Mouse (Mus musculus) lung, embryonic 14.5 days (tissue): ENCODE results near the gene Os9. TPM values are rescaled to one million over a fixed set of nuclear protein-coding genes. Genes with fewer than 3 reads are reported as not detected.

Experiments
- ATAC-seq: fragments of 200-750 bp; cut with Nextera tagmentation; 2 replicates; pipeline ENCODE4 v1.8.0; 2017; ENCODE audit warnings: mild to moderate bottlenecking, moderate TSS enrichment, moderate library complexity; ENCODE audit not compliant: insufficient read depth
- DNase-seq: peaks from one replicate; pipeline ENCODE4 v3.0.0-alpha.2; 2015
- H3K27ac ChIP-seq: fragments of 300-500 bp; sonication (generic); 2 replicates; pipeline ENCODE4 v1.5.1; 2014; ENCODE audit warnings: low read depth, mild to moderate bottlenecking, moderate library complexity
- H3K27me3 ChIP-seq: fragments of 300-500 bp; sonication (generic); 2 replicates; pipeline ENCODE4 v1.6.1; 2014; ENCODE audit warnings: low read length, control low read depth; ENCODE audit not compliant: insufficient read depth
- H3K36me3 ChIP-seq: fragments of 300-500 bp; sonication (generic); 2 replicates; pipeline ENCODE4 v1.6.1; 2014; ENCODE audit warnings: control low read depth; ENCODE audit not compliant: insufficient read depth
- H3K4me1 ChIP-seq: fragments of 300-500 bp; sonication (generic); 2 replicates; pipeline ENCODE4 v1.6.1; 2014; ENCODE audit warnings: antibody characterized with exemption, control low read depth; ENCODE audit not compliant: insufficient read depth
- H3K4me2 ChIP-seq: fragments of 300-500 bp; sonication (generic); 2 replicates; pipeline ENCODE4 v1.6.1; 2014; ENCODE audit warnings: mild to moderate bottlenecking
- H3K4me3 ChIP-seq: fragments of 300-500 bp; sonication (generic); 2 replicates; pipeline ENCODE4 v1.5.1; 2014; ENCODE audit warnings: low read depth, low read length
- H3K9ac ChIP-seq: fragments of 300-500 bp; sonication (generic); 2 replicates; pipeline ENCODE4 v1.6.1; 2014
- H3K9me3 ChIP-seq: fragments of 300-500 bp; sonication (generic); 2 replicates; pipeline ENCODE4 v1.6.1; 2016; ENCODE audit warnings: low read depth, low read length, control low read depth
- CTCF ChIP-seq: IDR thresholded peaks from 2 replicates; pipeline ENCODE4 v1.5.1; 2016; ENCODE audit warnings: antibody characterized with exemption, low read depth
- WGBS: fragments of 180-500 bp; shearing (Covaris S2); extraction: QIAGEN DNeasy Blood & Tissue Kit; methylation state at CpG from one replicate; pipeline ENCODE4 v1.1.7; 2014; 5-methylcytosine and 5-hydroxymethylcytosine counted together
- polyA plus RNA-seq: library from polyadenylated mRNA; unstranded; fragments of >200 nt; fragmentation: Nextera tagmentation; extraction: Ambion mirVana; gene quantifications from 2 replicates; pipeline ENCODE4 v1.2.1, GENCODE M21; 2014

Os9 gene
- polyA plus RNA-seq, 1 experiment from 2014 or later = 56.8 TPM

DNA sequence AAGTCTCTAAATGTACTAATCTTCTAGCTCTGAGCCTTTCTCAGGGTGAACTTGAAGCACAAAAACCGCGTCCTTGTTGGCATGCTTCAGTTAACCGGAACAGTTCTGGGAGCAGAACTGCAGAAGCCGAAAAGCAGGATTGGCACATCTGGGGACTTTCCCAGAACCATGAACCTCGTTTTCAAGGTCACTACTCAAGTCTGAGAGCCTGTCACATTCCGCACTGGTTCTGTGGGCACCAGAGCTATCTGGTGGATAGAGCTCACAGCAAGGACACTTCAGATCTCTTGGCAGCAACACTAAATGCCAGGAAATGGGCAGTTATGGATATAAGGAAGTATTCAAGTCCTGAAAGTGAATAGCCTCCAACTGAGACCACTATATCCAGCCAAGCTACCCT, 26.2 kb upstream of the Os9 start:
- Histone ChIP-seq H3K9me3 (no peaks in the 10 kb centered on the region), H3K4me3 (no peak overlapping the region), H3K9ac (no peak overlapping the region), H3K4me1 (no peaks in the 10 kb centered on the region), H3K27ac (no peak overlapping the region), H3K36me3 (no peaks in the 10 kb centered on the region), H3K4me2 (no peak overlapping the region), H3K27me3 (no peaks in the 10 kb centered on the region)
- ATAC-seq (no peak), DNase-seq (no peak)
- 79% methylated on average over 6 of the region's 6 CpGs for WGBS
- no peak for TF ChIP-seq CTCF

DNA sequence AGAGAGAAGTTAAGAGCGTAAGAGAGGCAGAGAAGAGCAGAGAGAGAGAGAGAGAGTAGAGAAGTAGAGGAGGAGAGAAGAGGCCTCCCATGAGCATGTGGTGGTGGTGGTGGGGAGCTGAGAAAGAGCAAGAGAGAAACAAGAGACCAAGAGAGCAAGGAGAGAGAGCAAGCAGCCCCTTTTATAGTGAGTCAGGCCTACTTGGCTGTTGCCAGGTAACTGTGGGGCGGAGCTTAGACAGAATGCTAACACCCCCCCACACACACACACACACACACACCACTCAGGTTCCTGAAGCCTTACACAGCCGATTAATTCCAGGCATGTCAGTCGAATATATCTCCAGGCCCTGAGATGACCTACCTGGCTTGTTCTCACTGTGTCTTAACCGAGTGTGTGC, 24.4 kb upstream of the Os9 start:
- ATAC-seq (no peak), DNase-seq (no peak)
- 73% methylated on average over 5 of the region's 5 CpGs for WGBS
- no peaks in the 10 kb centered on the region for H3K36me3 ChIP-seq
- no peaks in the 10 kb centered on the region for H3K27me3 ChIP-seq
- no peaks in the 10 kb centered on the region for H3K4me1 ChIP-seq
- TF ChIP-seq CTCF = no peak
- no peak overlapping the region for H3K9ac ChIP-seq
- H3K4me2 ChIP-seq = no peak overlapping the region
- no peaks in the 10 kb centered on the region for H3K9me3 ChIP-seq
- H3K27ac ChIP-seq = no peak overlapping the region
- H3K4me3 ChIP-seq = no peak overlapping the region

DNA sequence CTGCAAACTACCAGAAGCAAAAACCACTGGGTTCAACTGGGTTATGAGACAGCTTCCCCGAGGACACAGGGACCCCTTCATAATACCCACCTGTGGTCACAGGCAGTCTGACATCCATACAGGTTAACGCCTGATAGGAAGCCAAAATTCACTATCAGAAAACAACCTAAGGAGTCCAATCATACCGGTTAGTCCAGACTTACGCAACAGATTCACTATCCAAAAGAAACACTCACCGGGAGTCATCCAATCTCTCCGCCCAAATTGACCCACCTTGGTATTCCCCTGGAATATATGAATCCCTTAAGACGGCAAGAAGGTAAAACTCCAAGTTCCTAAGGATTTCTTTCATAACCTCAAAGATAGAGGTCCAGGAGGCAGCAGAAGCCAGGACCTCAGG, 23.6 kb upstream of the Os9 start:
- no peak overlapping the region for H3K9ac ChIP-seq
- no peak overlapping the region for H3K4me3 ChIP-seq
- no peak overlapping the region for H3K4me2 ChIP-seq
- TF ChIP-seq CTCF = no peak
- DNase-seq (no peak), ATAC-seq (no peak)
- no peaks in the 10 kb centered on the region for H3K36me3 ChIP-seq
- 86% methylated on average over 7 of the region's 7 CpGs for WGBS
- no peaks in the 10 kb centered on the region for H3K9me3 ChIP-seq
- H3K27ac ChIP-seq = no peak overlapping the region
- H3K27me3 ChIP-seq = no peaks in the 10 kb centered on the region
- no peaks in the 10 kb centered on the region for H3K4me1 ChIP-seq

DNA sequence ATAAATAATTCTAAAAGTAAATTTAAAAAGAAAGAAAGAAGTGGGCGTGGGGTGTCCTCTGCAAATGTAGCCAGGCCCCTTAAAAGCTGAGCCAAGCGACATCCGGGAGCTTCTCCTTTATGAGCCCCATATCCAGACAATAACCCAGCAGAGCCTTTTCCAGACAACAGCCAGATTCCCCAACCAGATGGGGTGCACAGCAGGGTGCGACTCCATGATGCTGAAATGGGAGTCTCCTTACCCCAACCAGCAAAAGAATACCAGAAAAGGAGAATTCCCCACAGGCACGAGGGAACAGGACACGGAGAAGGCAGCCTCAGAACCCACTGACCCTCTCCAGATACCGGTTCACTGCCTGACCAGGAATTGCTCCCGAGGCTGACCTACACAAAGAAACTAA, 22.3 kb upstream of the Os9 start:
- Histone ChIP-seq H3K36me3 (no peaks in the 10 kb centered on the region), H3K9ac (no peak overlapping the region), H3K9me3 (no peaks in the 10 kb centered on the region), H3K4me3 (no peak overlapping the region), H3K27ac (no peak overlapping the region), H3K27me3 (no peaks in the 10 kb centered on the region), H3K4me1 (no peaks in the 10 kb centered on the region), H3K4me2 (no peak overlapping the region)
- 84% methylated on average over 8 of the region's 8 CpGs for WGBS
- ATAC-seq (no peak), DNase-seq (no peak)
- TF ChIP-seq CTCF = no peak

DNA sequence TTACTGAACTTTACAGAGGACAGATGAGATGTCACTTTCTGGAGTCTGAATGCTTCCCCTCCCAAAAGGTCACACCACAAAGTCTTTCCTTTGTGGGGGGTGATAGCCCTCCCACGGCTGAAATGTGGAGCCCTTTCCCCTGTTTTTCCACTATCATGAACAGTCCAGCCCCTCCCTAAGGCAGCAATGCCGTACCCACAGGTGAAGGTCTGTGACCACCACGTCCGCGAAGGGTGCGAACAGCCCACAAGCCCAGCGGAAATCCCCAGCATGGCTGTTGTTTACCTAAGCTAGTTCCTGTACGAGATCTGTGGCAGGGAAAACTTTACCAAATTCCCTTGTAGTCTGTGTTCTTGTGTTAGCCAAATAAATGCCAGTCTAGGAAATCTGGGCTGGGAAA, 20.6 kb upstream of the Os9 start:
- Histone ChIP-seq H3K4me3 (no peak overlapping the region), H3K27me3 (no peaks in the 10 kb centered on the region), H3K9me3 (no peaks in the 10 kb centered on the region), H3K4me2 (no peak overlapping the region), H3K27ac (no peak overlapping the region), H3K36me3 (no peaks in the 10 kb centered on the region), H3K9ac (no peak overlapping the region), H3K4me1 (no peaks in the 10 kb centered on the region)
- 50% methylated on average over 8 of the region's 8 CpGs for WGBS
- no peak for DNase-seq
- no peak for TF ChIP-seq CTCF
- ATAC-seq = no peak

DNA sequence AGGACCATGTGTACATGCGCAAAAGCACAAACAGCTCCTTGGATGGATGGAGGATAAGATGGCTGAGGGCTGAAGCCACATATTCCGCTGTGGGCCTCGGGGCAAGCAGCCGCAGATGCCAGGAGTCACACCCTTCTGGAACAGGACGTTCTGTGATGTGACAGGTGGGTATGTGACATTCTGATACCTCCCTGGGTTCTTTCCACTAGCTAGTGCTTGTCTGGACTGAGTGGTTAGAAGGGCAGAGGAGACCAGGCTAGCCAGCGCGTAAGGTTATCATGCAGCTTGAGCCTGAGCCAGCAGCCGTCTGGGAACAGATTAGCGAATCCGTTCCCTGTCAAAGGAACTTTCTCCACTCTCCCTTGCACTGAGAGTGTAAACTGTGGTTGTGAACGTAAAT, 20.0 kb upstream of the Os9 start:
- WGBS = 68% methylated on average over 11 of the region's 11 CpGs
- Histone ChIP-seq H3K4me3 (no peak overlapping the region), H3K9ac (no peak overlapping the region), H3K36me3 (no peaks in the 10 kb centered on the region), H3K27ac (no peak overlapping the region), H3K9me3 (no peaks in the 10 kb centered on the region), H3K4me1 (no peaks in the 10 kb centered on the region), H3K4me2 (no peak overlapping the region), H3K27me3 (no peaks in the 10 kb centered on the region)
- no peak for DNase-seq
- no peak for ATAC-seq
- no peak for TF ChIP-seq CTCF

DNA sequence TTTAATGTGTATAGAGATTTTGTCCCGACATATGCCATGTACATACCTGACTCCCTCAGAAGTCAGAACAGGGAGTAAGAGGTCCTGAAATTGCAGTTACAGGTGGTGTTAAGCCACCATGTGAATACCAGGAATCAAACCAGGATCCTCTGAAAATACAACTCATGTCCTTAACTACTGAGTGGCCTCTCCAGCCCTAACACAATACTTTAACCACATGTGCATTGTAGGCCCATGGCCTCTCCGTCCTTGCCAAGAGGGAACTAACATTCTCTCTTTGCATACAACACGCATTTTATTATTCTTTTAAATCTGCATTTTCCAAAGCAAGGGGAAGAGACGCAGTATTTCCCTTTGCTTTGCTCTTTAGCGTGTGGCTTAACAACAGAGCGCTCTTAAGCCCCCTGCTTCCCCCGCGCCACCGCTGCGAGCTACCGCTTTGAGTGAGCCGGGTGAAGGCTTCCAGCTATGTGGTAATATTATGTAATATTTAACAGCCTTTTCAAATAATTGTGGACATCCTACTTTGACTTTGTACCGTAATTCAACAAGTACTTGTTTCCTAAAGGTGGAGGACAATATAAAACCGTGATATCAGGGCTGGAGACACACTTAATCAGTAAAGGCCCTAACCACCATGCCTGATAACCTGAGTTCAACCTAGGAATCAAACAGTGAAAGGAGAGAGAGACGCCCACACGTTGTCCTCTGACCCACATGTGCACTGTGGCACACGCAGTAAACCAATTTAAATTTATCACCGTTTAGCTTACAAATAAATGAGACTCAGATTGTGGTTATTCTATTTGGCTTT, 17.6 kb upstream of the Os9 start:
- Histone ChIP-seq H3K9ac (no peak overlapping the region), H3K4me1 (no peaks in the 10 kb centered on the region), H3K9me3 (no peaks in the 10 kb centered on the region), H3K27ac (no peak overlapping the region), H3K4me3 (no peak overlapping the region), H3K36me3 (no peaks in the 10 kb centered on the region), H3K4me2 (no peak overlapping the region), H3K27me3 (no peaks in the 10 kb centered on the region)
- WGBS = 75% methylated on average over 18 of the region's 18 CpGs
- no peak for DNase-seq
- no peak for ATAC-seq
- TF ChIP-seq CTCF = no peak

DNA sequence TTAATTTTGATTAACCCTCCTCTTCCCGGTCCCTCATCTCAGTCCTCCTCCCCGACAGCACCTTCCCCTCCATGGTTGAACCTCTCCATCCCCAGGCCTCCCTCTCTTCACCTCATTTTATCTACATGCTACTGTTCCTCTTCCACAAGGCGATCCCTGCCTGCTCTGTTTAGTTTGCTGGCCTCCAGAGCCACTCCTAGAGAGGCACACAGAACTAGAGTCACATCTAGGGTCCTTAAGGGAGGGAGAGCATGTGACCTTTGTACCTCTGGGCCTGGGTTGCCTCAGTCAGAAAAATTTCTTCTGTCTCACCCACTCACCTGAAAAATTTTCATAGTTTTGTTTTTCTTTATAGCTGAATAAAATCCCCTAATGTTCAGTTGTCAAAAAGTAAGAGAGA, 17.0 kb upstream of the Os9 start:
- no peaks in the 10 kb centered on the region for H3K4me1 ChIP-seq
- H3K4me3 ChIP-seq = no peak overlapping the region
- no peak overlapping the region for H3K27ac ChIP-seq
- H3K4me2 ChIP-seq = no peak overlapping the region
- H3K27me3 ChIP-seq = no peaks in the 10 kb centered on the region
- no peak overlapping the region for H3K9ac ChIP-seq
- WGBS = 58% methylated on average over 3 of the region's 3 CpGs
- TF ChIP-seq CTCF = no peak
- DNase-seq = no peak
- H3K36me3 ChIP-seq = no peaks in the 10 kb centered on the region
- ATAC-seq = no peak
- no peaks in the 10 kb centered on the region for H3K9me3 ChIP-seq
